Mouse (Mus musculus) lung, postnatal 0 days (tissue): ENCODE measurements around the gene Hspg2. TPM values are rescaled to one million over a fixed set of nuclear protein-coding genes. Genes with fewer than 3 reads are reported as not detected.
A peak's percentile ranks its signal among the peaks of the same experiment; 100 is the strongest.

Experiments used
- ATAC-seq: fragments of 200-750 bp; cut with Nextera tagmentation; 2 replicates; pipeline ENCODE4 v1.8.0; 2017; ENCODE audit warnings: moderate library complexity
- DNase-seq: peaks from one replicate; pipeline ENCODE4 v3.0.0-alpha.2; 2016; ENCODE audit warnings: low spot score
- H3K27ac ChIP-seq: fragments of 300-500 bp; sonication (generic); 2 replicates; pipeline ENCODE4 v1.5.1; 2014; ENCODE audit warnings: antibody characterized with exemption, mild to moderate bottlenecking, low read length, mixed read lengths
- H3K27me3 ChIP-seq: fragments of 300-500 bp; sonication (generic); replicated peaks from 2 replicates; pipeline ENCODE4 v1.6.1; 2014; ENCODE audit warnings: low read length, mixed read lengths; ENCODE audit not compliant: insufficient read depth
- H3K36me3 ChIP-seq: fragments of 300-500 bp; sonication (generic); 2 replicates; pipeline ENCODE4 v1.6.1; 2014; ENCODE audit warnings: low read length, mixed read lengths; ENCODE audit not compliant: insufficient read depth
- H3K4me1 ChIP-seq: fragments of 300-500 bp; sonication (generic); 2 replicates; pipeline ENCODE4 v1.6.1; 2014; ENCODE audit warnings: antibody characterized with exemption, low read depth, low read length, mixed read lengths; ENCODE audit not compliant: insufficient read depth
- H3K4me2 ChIP-seq: fragments of 300-500 bp; sonication (generic); replicated peaks from 2 replicates; pipeline ENCODE4 v1.6.1; 2014; ENCODE audit warnings: low read depth, mild to moderate bottlenecking, low read length, moderate library complexity, mixed read lengths
- H3K4me3 ChIP-seq: fragments of 300-500 bp; sonication (generic); 2 replicates; pipeline ENCODE4 v1.5.1; 2014; ENCODE audit warnings: low read depth, low read length
- H3K9ac ChIP-seq: fragments of 300-500 bp; sonication (generic); replicated peaks from 2 replicates; pipeline ENCODE4 v1.6.1; 2014; ENCODE audit warnings: low read depth, mild to moderate bottlenecking
- H3K9me3 ChIP-seq: fragments of 300-500 bp; sonication (generic); 2 replicates; pipeline ENCODE4 v1.6.1; 2016; ENCODE audit warnings: low read length, mixed read lengths
- CTCF ChIP-seq: IDR thresholded peaks from 2 replicates; pipeline ENCODE4 v1.5.1; 2016; ENCODE audit warnings: antibody characterized with exemption, mild to moderate bottlenecking
- EP300 ChIP-seq: IDR thresholded peaks from 2 replicates; pipeline ENCODE4 v1.6.1; 2016; ENCODE audit warnings: antibody characterized with exemption, mild to moderate bottlenecking, control low read depth
- WGBS: fragments of 180-500 bp; shearing (Covaris S2); extraction: QIAGEN DNeasy Blood & Tissue Kit; methylation state at CpG from one replicate; pipeline ENCODE4 v1.1.7; 2014; 5-methylcytosine and 5-hydroxymethylcytosine counted together
- polyA plus RNA-seq: library from polyadenylated mRNA; unstranded; fragments of >200 nt; fragmentation: Nextera tagmentation; extraction: Ambion mirVana; gene quantifications from 2 replicates; pipeline ENCODE4 v1.2.1, GENCODE M21; 2015

Gene Hspg2
- polyA plus RNA-seq, 1 experiment from 2014 or later, result 25.3 TPM

- no peaks in the 10 kb centered on the region for H3K36me3 ChIP-seq
- no peaks in the 10 kb centered on the region for H3K9me3 ChIP-seq
- WGBS, result 2% methylated on average over 39 of the region's 40 CpGs
- peak overlapping the region; percentile 86 for H3K4me3 ChIP-seq
- ATAC-seq (no peak), DNase-seq (peak; percentile 56)
- peak overlapping the region; percentile 99 for H3K27ac ChIP-seq
- H3K9ac ChIP-seq, result peak overlapping the region; percentile 79
- no peaks in the 10 kb centered on the region for H3K27me3 ChIP-seq
- TF ChIP-seq CTCF, result no peak
- no peak for TF ChIP-seq EP300
- peak overlapping the region; percentile 70 for H3K4me2 ChIP-seq
- peaks cover 4% of the 10 kb centered on the region; the same call in 1 of the 2 replicates for H3K4me1 ChIP-seq
Measured at GRCm38 (mm10) chr4:137594496-137595270, 126.1 kb downstream of the Hspg2 start.

DNA sequence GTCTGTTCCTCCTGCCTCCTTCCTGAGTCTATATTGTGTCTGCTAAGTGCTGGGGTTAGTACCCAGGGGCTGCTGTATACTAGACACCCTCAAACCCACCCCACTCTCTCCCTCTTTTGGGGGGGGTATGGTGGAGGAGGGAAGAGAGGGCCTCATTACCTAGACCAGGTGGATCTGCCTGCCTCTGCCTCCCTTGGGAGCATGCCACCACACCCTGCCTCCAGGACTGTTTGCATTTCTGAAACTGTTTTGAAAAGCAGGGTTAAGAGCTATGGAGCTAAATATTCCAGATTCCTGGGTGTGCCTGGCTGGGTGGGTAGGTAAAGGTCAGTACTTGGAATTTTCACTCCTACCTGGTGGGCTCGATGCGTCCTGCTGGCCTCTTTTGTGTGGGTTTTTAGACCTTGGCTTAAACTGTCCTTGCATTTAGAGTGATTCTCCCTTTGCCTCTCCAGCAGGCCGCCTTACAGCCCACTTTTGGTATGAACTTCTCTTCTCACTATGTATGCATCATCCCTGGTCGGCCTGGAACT is 128.6 kb downstream of the Hspg2 start:
- H3K4me2 ChIP-seq, result no peak overlapping the region
- DNase-seq (peak; percentile 16), ATAC-seq (no peak)
- no peaks in the 10 kb centered on the region for H3K36me3 ChIP-seq
- no peak overlapping the region for H3K27ac ChIP-seq
- 94% methylated on average over 4 of the region's 4 CpGs for WGBS
- H3K4me1 ChIP-seq, result peaks cover 4% of the 10 kb centered on the region; the same call in 1 of the 2 replicates
- no peaks in the 10 kb centered on the region for H3K27me3 ChIP-seq
- no peak overlapping the region for H3K4me3 ChIP-seq
- H3K9me3 ChIP-seq, result no peaks in the 10 kb centered on the region
- H3K9ac ChIP-seq, result no peak overlapping the region
- TF ChIP-seq CTCF, result no peak
- TF ChIP-seq EP300, result no peak

- no peak overlapping the region for H3K27ac ChIP-seq
- no peak overlapping the region for H3K4me3 ChIP-seq
- H3K4me2 ChIP-seq, result no peak overlapping the region
- DNase-seq (no peak), ATAC-seq (no peak)
- H3K36me3 ChIP-seq, result no peaks in the 10 kb centered on the region
- H3K9ac ChIP-seq, result no peak overlapping the region
- 86% methylated on average over 5 of the region's 5 CpGs for WGBS
- peaks cover 4% of the 10 kb centered on the region; the same call in 1 of the 2 replicates for H3K4me1 ChIP-seq
- no peaks in the 10 kb centered on the region for H3K27me3 ChIP-seq
- H3K9me3 ChIP-seq, result no peaks in the 10 kb centered on the region
- TF ChIP-seq EP300 (no peak), CTCF (no peak)
Measured at GRCm38 (mm10) chr4:137598577-137598976, 130.0 kb downstream of the Hspg2 start.

GRCm38 (mm10) chr4:137603449-137604171 is 135.0 kb downstream of the Hspg2 start:
- Histone ChIP-seq H3K27ac (no peak overlapping the region), H3K27me3 (no peaks in the 10 kb centered on the region), H3K4me2 (no peak overlapping the region), H3K9ac (no peak overlapping the region), H3K9me3 (no peaks in the 10 kb centered on the region), H3K36me3 (0 out of 2 replicates have a peak, but pooled peaks cover 4% of the 10 kb centered on the region), H3K4me3 (no peak overlapping the region), H3K4me1 (no peaks in the 10 kb centered on the region)
- ATAC-seq (no peak), DNase-seq (no peak)
- TF ChIP-seq EP300 (no peak), CTCF (no peak)
- 74% methylated on average over 11 of the region's 11 CpGs for WGBS

DNA sequence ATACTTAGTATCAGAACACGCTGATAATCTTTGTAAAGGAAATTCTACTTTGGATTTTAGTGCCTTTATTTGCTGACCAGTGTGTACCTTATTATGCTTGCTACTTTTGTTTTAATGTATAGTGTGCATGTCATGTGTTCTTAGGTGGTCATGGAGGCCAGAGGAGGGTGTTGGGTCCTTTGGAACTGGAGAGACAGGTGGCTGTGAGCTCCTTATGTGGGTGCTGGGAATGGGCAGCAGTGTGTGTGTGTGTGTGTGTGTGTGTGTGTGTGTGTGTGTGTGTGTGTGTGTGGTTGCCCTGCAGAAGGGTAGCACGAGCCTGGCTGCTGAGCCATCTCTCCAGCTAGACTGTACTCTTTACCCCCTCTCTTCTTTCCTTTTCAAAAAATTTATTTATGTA is 138.5 kb downstream of the Hspg2 start:
- DNase-seq (no peak), ATAC-seq (no peak)
- no peak overlapping the region for H3K9ac ChIP-seq
- no peaks in the 10 kb centered on the region for H3K9me3 ChIP-seq
- H3K36me3 ChIP-seq, result peaks cover 20% of the 10 kb centered on the region
- WGBS, result 98% methylated on average over 2 of the region's 2 CpGs
- H3K27me3 ChIP-seq, result no peaks in the 10 kb centered on the region
- no peak for TF ChIP-seq EP300
- no peak for TF ChIP-seq CTCF
- H3K4me3 ChIP-seq, result no peak overlapping the region
- H3K27ac ChIP-seq, result no peak overlapping the region
- no peaks in the 10 kb centered on the region for H3K4me1 ChIP-seq
- H3K4me2 ChIP-seq, result no peak overlapping the region

GRCm38 (mm10) chr4:137609281-137609680 is 140.7 kb downstream of the Hspg2 start:
- WGBS, result 37% methylated on average over 7 of the region's 7 CpGs
- no peaks in the 10 kb centered on the region for H3K27me3 ChIP-seq
- H3K36me3 ChIP-seq, result peaks cover 36% of the 10 kb centered on the region
- DNase-seq, result peak; percentile 36
- TF ChIP-seq CTCF (no peak), EP300 (no peak)
- H3K27ac ChIP-seq, result no peak overlapping the region
- no peak overlapping the region for H3K4me3 ChIP-seq
- H3K9ac ChIP-seq, result no peak overlapping the region
- no peaks in the 10 kb centered on the region for H3K4me1 ChIP-seq
- no peaks in the 10 kb centered on the region for H3K9me3 ChIP-seq
- peak; percentile 26 for ATAC-seq
- no peak overlapping the region for H3K4me2 ChIP-seq
